Mouse (Mus musculus) heart, postnatal 0 days (tissue): ENCODE data around the gene Inpp4a.

Source experiments
- CTCF ChIP-seq: IDR thresholded peaks from 2 replicates; pipeline ENCODE4 v1.5.1; 2016; ENCODE audit warnings: antibody characterized with exemption, control low read depth, low read depth
- EP300 ChIP-seq: IDR thresholded peaks from 2 replicates; pipeline ENCODE4 v1.6.1; 2016; ENCODE audit warnings: antibody characterized with exemption, low read depth

GRCm38 (mm10) chr1:37300650-37301049, 985 bp downstream of the Inpp4a start:
- TF ChIP-seq CTCF (no peak), EP300 (no peak)
